Mouse (Mus musculus) brain, embryonic 14.5 days (tissue): ENCODE measurements around the gene Pianp.

Source experiments
- CTCF ChIP-seq: fragments of 200-500 bp; IDR thresholded peaks from 2 replicates; pipeline ENCODE4 v1.5.1; 2012; ENCODE audit warnings: inconsistent platforms, mild to moderate bottlenecking, moderate library complexity, borderline replicate concordance; ENCODE audit not compliant: insufficient read depth, insufficient read length; ENCODE audit errors: extremely low read depth
- POLR2A ChIP-seq: fragments of 200-500 bp; IDR thresholded peaks from 2 replicates; pipeline ENCODE4 v1.6.1; 2012; ENCODE audit warnings: mild to moderate bottlenecking, inconsistent platforms, borderline replicate concordance; ENCODE audit not compliant: poor library complexity, insufficient read depth, insufficient read length, severe bottlenecking; ENCODE audit errors: extremely low read depth

GRCm38 (mm10) chr6:124995831-124996403, 577 bp upstream of the Pianp start:
- no peak for TF ChIP-seq CTCF
- TF ChIP-seq POLR2A, result no peak
